Mouse (Mus musculus) liver, embryonic 13.5 days (tissue): ENCODE measurements around the gene Naa25. TPM values are rescaled to one million over a fixed set of nuclear protein-coding genes. Genes with fewer than 3 reads are reported as not detected.

Experiments used
- ATAC-seq: fragments of 200-750 bp; cut with Nextera tagmentation; 2 replicates; pipeline ENCODE4 v1.8.0; 2017; ENCODE audit warnings: low read depth, mild to moderate bottlenecking, moderate number of reproducible peaks, moderate library complexity
- DNase-seq: peaks from one replicate; pipeline ENCODE4 v3.0.0; 2022
- H3K27ac ChIP-seq: fragments of 300-500 bp; sonication (generic); 2 replicates; pipeline ENCODE4 v1.5.1; 2015; ENCODE audit warnings: moderate library complexity, mild to moderate bottlenecking, inconsistent platforms
- H3K27me3 ChIP-seq: fragments of 300-500 bp; sonication (generic); 2 replicates; pipeline ENCODE4 v1.6.1; 2015; ENCODE audit warnings: mild to moderate bottlenecking, inconsistent platforms
- H3K36me3 ChIP-seq: fragments of 300-500 bp; sonication (generic); 2 replicates; pipeline ENCODE4 v1.6.1; 2015; ENCODE audit warnings: mild to moderate bottlenecking, inconsistent platforms
- H3K4me1 ChIP-seq: fragments of 300-500 bp; sonication (generic); replicated peaks from 2 replicates; pipeline ENCODE4 v1.6.1; 2015; ENCODE audit warnings: inconsistent platforms
- H3K4me2 ChIP-seq: fragments of 300-500 bp; sonication (generic); 2 replicates; pipeline ENCODE4 v1.6.1; 2015; ENCODE audit warnings: inconsistent platforms, mild to moderate bottlenecking, moderate library complexity
- H3K4me3 ChIP-seq: fragments of 300-500 bp; sonication (generic); replicated peaks from 2 replicates; pipeline ENCODE4 v1.5.1; 2015; ENCODE audit warnings: mild to moderate bottlenecking, inconsistent platforms
- H3K9ac ChIP-seq: fragments of 300-500 bp; sonication (generic); 2 replicates; pipeline ENCODE4 v1.6.1; 2015; ENCODE audit warnings: mild to moderate bottlenecking, inconsistent platforms
- H3K9me3 ChIP-seq: fragments of 300-500 bp; sonication (generic); replicated peaks from 2 replicates; pipeline ENCODE4 v1.6.1; 2016; ENCODE audit warnings: inconsistent platforms
- WGBS: fragments of 180-500 bp; shearing (Covaris S2); methylation state at CpG from one replicate; pipeline ENCODE4 v1.1.7; 2015; ENCODE audit not compliant: insufficient replicate concordance; 5-methylcytosine and 5-hydroxymethylcytosine counted together
- polyA plus RNA-seq: library from polyadenylated mRNA; unstranded; fragments of >200 nt; fragmentation: Nextera tagmentation; extraction: Ambion mirVana; gene quantifications from 2 replicates; pipeline ENCODE4 v1.2.1, GENCODE M21; 2015

The Naa25 gene
- polyA plus RNA-seq, 1 experiment from 2014 or later, result 32.8 TPM

DNA sequence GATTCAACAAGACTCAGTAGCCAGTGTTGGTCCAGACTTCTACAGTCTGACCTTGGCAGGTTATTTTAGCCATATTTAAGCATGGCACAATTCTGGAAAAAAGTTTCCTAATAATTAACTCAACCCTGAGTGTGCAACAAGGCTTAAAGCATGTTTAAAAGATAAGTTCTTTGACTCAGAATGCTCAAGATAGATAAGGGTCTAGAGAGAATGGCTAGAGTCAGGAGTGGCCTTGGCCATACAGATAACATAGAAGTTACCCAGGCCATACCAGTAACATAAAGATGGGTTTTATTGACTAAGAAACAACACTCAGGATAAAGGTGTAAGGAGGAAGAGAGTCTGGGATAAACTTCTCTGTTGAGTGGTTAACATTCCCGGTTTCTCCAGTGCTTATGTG, 78.3 kb downstream of the Naa25 start:
- peak overlapping the region; percentile 1; the same call in 1 of the 2 replicates for H3K9ac ChIP-seq
- H3K36me3 ChIP-seq, result no peaks in the 10 kb centered on the region
- no peak overlapping the region for H3K4me3 ChIP-seq
- H3K4me1 ChIP-seq, result peaks cover 50% of the 10 kb centered on the region
- no peaks in the 10 kb centered on the region for H3K27me3 ChIP-seq
- ATAC-seq, result peak; percentile 87
- DNase-seq, result peak; percentile 42
- peak overlapping the region; percentile 74 for H3K27ac ChIP-seq
- no peaks in the 10 kb centered on the region for H3K9me3 ChIP-seq
- 31% methylated on average over 1 of the region's 1 CpGs for WGBS
- H3K4me2 ChIP-seq, result peak overlapping the region; percentile 20

DNA sequence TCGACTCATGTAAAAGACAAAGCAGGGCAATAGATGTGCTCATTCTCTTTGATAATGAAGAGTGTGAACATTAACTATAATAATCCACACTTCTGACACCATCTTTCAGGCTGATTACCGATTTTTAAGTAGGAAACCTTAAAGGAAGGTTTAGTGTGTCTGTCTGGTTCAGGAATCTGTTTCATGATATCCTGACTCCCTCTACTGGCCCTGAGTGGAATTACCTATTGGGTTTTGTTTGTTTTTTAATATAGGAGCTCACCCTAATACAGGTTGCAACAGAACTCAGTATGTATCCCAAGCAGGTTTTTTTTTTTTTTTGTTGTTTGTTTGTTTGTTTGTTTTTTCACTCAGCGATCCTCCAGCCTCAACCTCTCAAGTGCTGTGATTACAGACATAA, 79.9 kb downstream of the Naa25 start:
- H3K36me3 ChIP-seq, result no peaks in the 10 kb centered on the region
- no peak overlapping the region for H3K9ac ChIP-seq
- no peak overlapping the region for H3K4me3 ChIP-seq
- no peak overlapping the region for H3K4me2 ChIP-seq
- no peak overlapping the region for H3K27ac ChIP-seq
- DNase-seq (peak; percentile 58), ATAC-seq (no peak)
- peaks cover 37% of the 10 kb centered on the region for H3K4me1 ChIP-seq
- H3K9me3 ChIP-seq, result no peaks in the 10 kb centered on the region
- 26% methylated on average over 3 of the region's 3 CpGs for WGBS
- no peaks in the 10 kb centered on the region for H3K27me3 ChIP-seq

DNA sequence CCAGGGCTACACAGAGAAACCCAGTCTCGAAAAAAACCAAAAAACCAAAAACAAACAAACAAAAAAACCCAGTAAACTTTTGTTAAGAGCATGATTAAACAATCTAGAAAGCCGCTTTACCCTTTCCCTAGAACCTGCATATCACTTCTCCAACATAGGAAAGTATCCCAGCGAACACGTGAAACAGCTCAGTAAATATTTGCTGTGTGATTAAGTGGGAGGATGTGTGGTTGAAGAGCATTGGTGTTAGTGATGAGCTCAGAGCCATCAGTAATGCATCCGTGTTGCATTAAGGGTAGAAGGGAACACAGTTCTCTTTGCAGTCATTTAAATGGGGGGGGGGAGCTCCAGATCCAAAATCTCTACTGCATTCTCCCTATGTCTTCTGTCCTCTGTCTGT, 87.1 kb downstream of the Naa25 start:
- Histone ChIP-seq H3K36me3 (no peaks in the 10 kb centered on the region), H3K27ac (no peak overlapping the region), H3K27me3 (0 out of 2 replicates have a peak, but pooled peaks cover 4% of the 10 kb centered on the region), H3K4me2 (no peak overlapping the region), H3K9me3 (no peaks in the 10 kb centered on the region), H3K4me1 (no peaks in the 10 kb centered on the region), H3K4me3 (no peak overlapping the region), H3K9ac (no peak overlapping the region)
- ATAC-seq (no peak), DNase-seq (no peak)
- WGBS, result 60% methylated on average over 5 of the region's 5 CpGs

DNA sequence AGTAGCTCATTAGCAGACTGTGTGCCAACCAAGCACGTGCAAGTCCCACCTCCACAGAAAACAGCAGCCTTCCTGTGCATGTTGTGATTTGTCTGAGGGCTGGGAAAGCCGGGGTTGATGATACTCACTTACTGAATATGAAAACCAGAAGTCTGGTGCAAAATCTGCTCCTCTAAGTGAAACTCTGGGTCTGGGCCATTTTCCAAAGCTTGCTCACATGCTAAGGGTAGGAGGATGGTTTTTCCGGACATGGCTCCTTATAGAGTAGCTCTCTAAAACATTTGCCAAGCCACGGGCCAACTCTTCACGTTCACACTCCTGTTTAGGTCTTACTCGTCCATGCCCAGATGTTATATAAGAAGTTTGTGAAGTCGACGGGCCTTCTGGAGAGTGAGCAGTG, 95.6 kb downstream of the Naa25 start:
- 57% methylated on average over 8 of the region's 8 CpGs for WGBS
- H3K4me1 ChIP-seq, result no peaks in the 10 kb centered on the region
- no peaks in the 10 kb centered on the region for H3K9me3 ChIP-seq
- no peak overlapping the region for H3K9ac ChIP-seq
- H3K36me3 ChIP-seq, result no peaks in the 10 kb centered on the region
- no peak for ATAC-seq
- no peak for DNase-seq
- no peak overlapping the region for H3K4me3 ChIP-seq
- no peak overlapping the region for H3K27ac ChIP-seq
- no peak overlapping the region for H3K4me2 ChIP-seq
- no peaks in the 10 kb centered on the region for H3K27me3 ChIP-seq

Other genes with a start within 250 kb of the Naa25 start
- gene Ptpn11, start 206.5 kb upstream of the Naa25 start, polyA plus RNA-seq, result 12.5 TPM in 2 replicates
- gene Rpl6, start 193.5 kb upstream of the Naa25 start, polyA plus RNA-seq, result 556 and 610 TPM in 2 replicates
- 6.9 and 7.6 TPM in 2 replicates for gene Hectd4, start 177.7 kb upstream of the Naa25 start, polyA plus RNA-seq
- gene Trafd1, start 12.3 kb upstream of the Naa25 start, polyA plus RNA-seq, result 19.7 and 21.4 TPM in 2 replicates
- gene Tmem116, start 54.0 kb downstream of the Naa25 start, polyA plus RNA-seq, result 0.83 and 1.3 TPM in 2 replicates
- gene Erp29, start 54.6 kb downstream of the Naa25 start, polyA plus RNA-seq, result 99.8 and 102 TPM in 2 replicates
- gene Adam1b, start 105.5 kb downstream of the Naa25 start, polyA plus RNA-seq, result not detected in 2 replicates
- 0.33 and 0.48 TPM in 2 replicates for gene Adam1a, start 147.5 kb downstream of the Naa25 start, polyA plus RNA-seq
- not detected in 2 replicates for gene Gm42878, start 147.5 kb downstream of the Naa25 start, polyA plus RNA-seq
- gene Mapkapk5, start 148.0 kb downstream of the Naa25 start, polyA plus RNA-seq, result 27.4 and 29.1 TPM in 2 replicates
- gene Aldh2, start 195.9 kb downstream of the Naa25 start, polyA plus RNA-seq, result 123 and 138 TPM in 2 replicates
- gene Acad12, start 221.0 kb downstream of the Naa25 start, polyA plus RNA-seq, result 1.4 TPM in 2 replicates